Mouse (Mus musculus): ENCODE data around the gene Clrn3.
"Not testable (repeated sequence)": the region's sequence is repeated elsewhere in the genome, so short reads cannot be mapped to it uniquely, and the experiment has no call there.

Clrn3 gene

GRCm38 (mm10) chr7:135528515-135528914 lies at the start of gene Clrn3:
Gene Clrn3, minus strand, starts transcription at chr7:135528654.
- DNase-seq, result no peak

- no peak for DNase-seq
These were observed 47.9 kb upstream of the Clrn3 start for GRCm38 (mm10) chr7:135576329-135576728.

- DNase-seq, result not testable (repeated sequence)
These were observed 47.0 kb upstream of the Clrn3 start for GRCm38 (mm10) chr7:135575319-135576069.

- peak; percentile 76 to 80 for DNase-seq
These were observed 43.6 kb upstream of the Clrn3 start for GRCm38 (mm10) chr7:135571951-135572559.

- DNase-seq, result peak; percentile 85 to 91
These were observed 42.9 kb upstream of the Clrn3 start for GRCm38 (mm10) chr7:135571392-135571791.

GRCm38 (mm10) chr7:135568550-135568949 lies 40.1 kb upstream of the Clrn3 start:
- no peak for DNase-seq

GRCm38 (mm10) chr7:135567582-135567981 lies 39.1 kb upstream of the Clrn3 start:
- no peak for DNase-seq

GRCm38 (mm10) chr7:135566013-135566412 lies 37.6 kb upstream of the Clrn3 start:
- DNase-seq, result no peak

GRCm38 (mm10) chr7:135564022-135564421 lies 35.6 kb upstream of the Clrn3 start:
- DNase-seq, result no peak

- no peak for DNase-seq
These were observed 31.8 kb upstream of the Clrn3 start for GRCm38 (mm10) chr7:135560280-135560679.

- no peak for DNase-seq
These were observed 28.4 kb upstream of the Clrn3 start for GRCm38 (mm10) chr7:135556663-135557402.

GRCm38 (mm10) chr7:135553550-135553949 lies 25.1 kb upstream of the Clrn3 start:
- no peak for DNase-seq

GRCm38 (mm10) chr7:135551547-135551946 lies 23.1 kb upstream of the Clrn3 start:
- DNase-seq, result no peak

- DNase-seq, result no peak
These were observed 20.0 kb upstream of the Clrn3 start for GRCm38 (mm10) chr7:135548434-135548833.

GRCm38 (mm10) chr7:135546530-135546929 lies 18.1 kb upstream of the Clrn3 start:
- DNase-seq, result no peak

GRCm38 (mm10) chr7:135545957-135546356 lies 17.5 kb upstream of the Clrn3 start:
- DNase-seq, result no peak

GRCm38 (mm10) chr7:135544321-135544720 lies 15.9 kb upstream of the Clrn3 start:
- DNase-seq, result no peak

- DNase-seq, result peak in 1 of 2 experiments; percentile 12
These were observed 14.6 kb upstream of the Clrn3 start for GRCm38 (mm10) chr7:135543033-135543432.

- DNase-seq, result no peak
These were observed 13.8 kb upstream of the Clrn3 start for GRCm38 (mm10) chr7:135542235-135542634.

- peak in 1 of 2 experiments; percentile 33 for DNase-seq
These were observed 11.0 kb upstream of the Clrn3 start for GRCm38 (mm10) chr7:135539429-135539828.

- peak; percentile 78 to 80 for DNase-seq
These were observed 9.7 kb upstream of the Clrn3 start for GRCm38 (mm10) chr7:135537948-135538741.

GRCm38 (mm10) chr7:135537341-135537901 lies 9.0 kb upstream of the Clrn3 start, which contains the start of gene Ptpre:
Gene Ptpre, plus strand, starts transcription at chr7:135537481.
- peak; percentile 94 to 95 for DNase-seq
